Mouse (Mus musculus): ENCODE measurements around the gene Spred2. TPM values are rescaled to one million over a fixed set of nuclear protein-coding genes. Genes with fewer than 3 reads are reported as not detected.
A peak's percentile ranks its signal among the peaks of the same experiment; 100 is the strongest.

The Spred2 gene
- total RNA-seq, 2 experiments from 2014 or later: 63.9 to 68.4 TPM

DNA sequence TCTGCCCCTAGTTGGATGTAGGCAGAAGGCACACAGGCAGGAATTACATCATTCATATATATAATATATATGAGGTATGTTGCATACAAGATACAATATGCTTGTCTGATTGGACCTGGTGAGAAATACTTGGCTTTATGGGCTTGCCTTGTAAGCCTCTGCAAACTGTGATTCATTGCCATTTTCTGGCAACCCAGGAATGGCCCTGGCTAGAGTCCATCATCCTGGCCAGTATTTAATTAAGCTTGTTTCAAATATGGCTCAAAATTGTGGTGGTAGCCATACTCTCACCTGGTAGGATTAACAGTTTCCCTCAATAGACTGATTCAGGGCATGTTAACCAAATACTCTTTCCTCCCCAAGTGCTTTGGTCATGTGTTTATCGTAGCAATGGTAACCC is 141.9 kb downstream of the Spred2 start:
- DNase-seq (ENCODE audit: extremely low spot score in 1 of 2, low spot score in 2 of 2): no peak
- intact Hi-C loops (cut with DNase I): no loop called here

- intact Hi-C loops (cut with DNase I): no loop called here
- DNase-seq (ENCODE audit: extremely low spot score in 1 of 2, low spot score in 2 of 2): no peak
Observed at GRCm38 (mm10) chr11:20067521-20067920, 143.3 kb downstream of the Spred2 start.

- intact Hi-C loops (cut with DNase I): no loop called here
- no peak for DNase-seq (ENCODE audit: extremely low spot score in 1 of 2, low spot score in 2 of 2)
Observed at GRCm38 (mm10) chr11:20068346-20069004, 144.3 kb downstream of the Spred2 start.

- DNase-seq (ENCODE audit: extremely low spot score in 1 of 2, low spot score in 2 of 2): peak in 1 of 2 experiments; percentile 52
- intact Hi-C loops (cut with DNase I): loop anchor here (5.0 kb wide), 2 partner anchors 150 to 240 kb away; partner anchors contain the start of gene Spred2
Observed at GRCm38 (mm10) chr11:20072174-20072573, 148.0 kb downstream of the Spred2 start.

DNA sequence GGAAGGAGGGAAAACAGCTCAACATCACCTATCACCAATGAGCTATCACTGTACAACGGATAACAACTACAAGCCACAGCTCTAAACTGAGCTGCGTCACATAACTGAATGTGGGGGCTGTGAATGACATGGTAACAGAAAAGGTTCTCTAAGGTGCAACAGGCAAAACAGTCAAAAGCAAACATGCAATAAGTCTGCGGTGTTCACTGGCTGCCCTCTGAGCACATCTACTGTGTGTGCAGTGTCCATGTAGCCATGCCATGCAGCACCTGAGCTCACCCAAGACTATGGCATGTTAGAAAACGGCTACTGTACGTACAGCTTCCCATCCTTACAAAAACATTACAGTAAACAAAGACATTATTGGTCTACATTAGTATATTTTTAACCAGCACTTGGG is 148.7 kb downstream of the Spred2 start:
- DNase-seq (ENCODE audit: extremely low spot score in 1 of 2, low spot score in 2 of 2): no peak
- intact Hi-C loops (cut with DNase I): loop anchor here (5.0 kb wide), 2 partner anchors 151 to 241 kb away; partner anchors contain the start of gene Spred2

Other genes starting within 250 kb of the Spred2 start
- 100 to 1,000 TPM; 316 to 321 TPM for gene Actr2, start 188.5 kb downstream of the Spred2 start, total RNA-seq (2021)

All from left cerebral cortex, postnatal 10 days (tissue).